Mouse (Mus musculus) liver, embryonic 14.5 days (tissue): ENCODE results near the gene Fat4.

Experiments
- CTCF ChIP-seq: IDR thresholded peaks from 2 replicates; pipeline ENCODE4 v1.5.1; 2016; ENCODE audit warnings: antibody characterized with exemption, low read depth, control low read depth
- EP300 ChIP-seq: IDR thresholded peaks from 2 replicates; pipeline ENCODE4 v1.6.1; 2016; ENCODE audit warnings: antibody characterized with exemption, low read depth

DNA sequence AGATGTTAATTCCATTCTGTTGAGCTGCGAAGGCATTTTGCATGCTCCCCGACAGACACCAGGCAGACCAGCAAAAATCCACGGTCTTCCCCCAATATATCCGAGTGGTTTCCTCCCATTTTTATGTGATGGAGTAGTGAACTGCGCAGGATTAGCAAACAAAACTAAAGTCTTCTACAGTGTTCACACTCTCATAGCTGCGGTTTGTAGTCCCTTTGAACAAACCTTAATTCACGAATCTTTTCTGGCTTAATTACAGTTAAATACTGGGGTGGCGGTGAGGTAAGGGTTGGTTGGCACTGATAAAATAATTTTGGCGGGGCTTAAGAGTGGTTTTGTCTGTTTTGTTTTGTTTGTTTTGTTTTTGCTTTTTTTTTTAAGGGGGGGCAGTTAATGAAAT is 3.1 kb upstream of the Fat4 start:
- TF ChIP-seq CTCF (no peak), EP300 (no peak)
